Mouse (Mus musculus) C2C12 (cell line): ENCODE data around the gene Rfxap.

ENCODE experiments used
- CEBPB ChIP-seq: IDR thresholded peaks from one replicate; pipeline ENCODE4 v1.6.1; 2011; ENCODE audit warnings: low read depth, mild to moderate bottlenecking, control low read depth, moderate library complexity
- CTCF ChIP-seq: IDR thresholded peaks from one replicate; pipeline ENCODE4 v1.5.1; 2011; ENCODE audit not compliant: control insufficient read depth, insufficient read depth, insufficient read length
- FOSL1 ChIP-seq: IDR thresholded peaks from one replicate; pipeline ENCODE4 v1.8.0; 2011; ENCODE audit warnings: mild to moderate bottlenecking, low read length; ENCODE audit not compliant: poor library complexity, insufficient read depth, severe bottlenecking
- MAX ChIP-seq: IDR thresholded peaks from one replicate; pipeline ENCODE4 v1.6.1; 2011; ENCODE audit warnings: mild to moderate bottlenecking, control low read depth
- MYOG ChIP-seq: IDR thresholded peaks from one replicate; pipeline ENCODE4 v1.6.1; 2011; ENCODE audit not compliant: control insufficient read depth, insufficient read length; ENCODE audit errors: extremely low read depth

DNA sequence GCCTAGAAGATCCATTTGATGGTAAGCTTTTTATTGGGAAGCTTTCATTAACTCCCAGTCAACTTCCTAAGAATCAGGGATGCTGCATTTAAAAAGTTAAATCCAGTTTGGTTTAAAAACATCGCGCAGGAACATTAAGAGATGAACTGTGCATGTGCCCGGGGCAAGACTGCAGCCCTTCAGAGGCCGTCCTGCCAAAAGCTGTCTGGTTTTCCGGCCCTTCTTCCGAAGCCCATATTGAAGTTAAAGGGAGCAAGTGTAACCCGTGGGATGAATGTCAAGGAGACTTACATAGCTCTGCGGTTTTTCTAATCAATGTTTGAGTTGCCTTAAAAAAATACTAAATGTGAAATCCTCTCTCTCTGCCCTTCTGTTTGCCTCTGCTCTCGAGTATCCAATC is 48.4 kb downstream of the Rfxap start:
- TF ChIP-seq MYOG (no peak), CEBPB (no peak), CTCF (no peak), FOSL1 (no peak), MAX (no peak)
